Mouse (Mus musculus) myocyte (in vitro differentiated cells): ENCODE results near the gene Wdr18. TPM values are rescaled to one million over a fixed set of nuclear protein-coding genes. Genes with fewer than 3 reads are reported as not detected.

Experiments
- H3K27me3 ChIP-seq: one replicate; pipeline ENCODE4 v1.6.1; 2011; ENCODE audit not compliant: control insufficient read depth, insufficient read depth, insufficient read length
- H3K36me3 ChIP-seq: one replicate; pipeline ENCODE4 v1.6.1; 2011; ENCODE audit not compliant: control insufficient read depth, insufficient read depth
- H3K4me2 ChIP-seq: one replicate; pipeline ENCODE4 v1.6.1; 2011; ENCODE audit warnings: low read depth, control low read depth
- H3K4me3 ChIP-seq: one replicate; pipeline ENCODE4 v1.5.1; 2011; ENCODE audit warnings: mild to moderate bottlenecking, control low read depth, moderate library complexity
- H3K79me2 ChIP-seq: one replicate; pipeline ENCODE4 v1.6.1; 2011; ENCODE audit not compliant: control insufficient read depth, insufficient read depth
- H3ac ChIP-seq: one replicate; pipeline ENCODE4 v1.6.1; 2011; ENCODE audit not compliant: control insufficient read depth, insufficient read length
- CEBPB ChIP-seq: IDR thresholded peaks from 2 replicates; pipeline ENCODE4 v1.6.1; 2011; ENCODE audit warnings: mild to moderate bottlenecking, moderate library complexity; ENCODE audit not compliant: poor library complexity, insufficient read depth, severe bottlenecking
- E2F4 ChIP-seq: IDR thresholded peaks from one replicate; pipeline ENCODE4 v1.6.1; 2011; ENCODE audit warnings: mild to moderate bottlenecking, control low read depth, moderate library complexity; ENCODE audit not compliant: insufficient read depth
- MAX ChIP-seq: IDR thresholded peaks from one replicate; pipeline ENCODE4 v1.6.1; 2011; ENCODE audit warnings: low read depth, mild to moderate bottlenecking, control low read depth
- MYOD1 ChIP-seq, 3 experiments: IDR thresholded peaks; one replicate each; pipeline ENCODE4 v1.6.1; 2011; ENCODE audit warnings: control low read depth in 2 of 3, low read depth in 2 of 3, mild to moderate bottlenecking in 2 of 3, moderate library complexity in 1 of 3; ENCODE audit not compliant: insufficient read length in 2 of 3, control insufficient read depth in 1 of 3
- MYOG ChIP-seq, 3 experiments: IDR thresholded peaks; one replicate each; pipeline ENCODE4 v1.6.1; 2011; ENCODE audit warnings: control low read depth in 2 of 3, low read depth in 2 of 3, mild to moderate bottlenecking in 2 of 3; ENCODE audit not compliant: insufficient read length in 2 of 3, control insufficient read depth in 1 of 3, insufficient read depth in 1 of 3
- POLR2A ChIP-seq: IDR thresholded peaks from one replicate; pipeline ENCODE4 v1.6.1; 2011; ENCODE audit warnings: low read depth, mild to moderate bottlenecking, control low read depth, moderate library complexity; ENCODE audit not compliant: insufficient read length
- POLR2AphosphoS2 ChIP-seq: IDR thresholded peaks from one replicate; pipeline ENCODE4 v1.6.1; 2011; ENCODE audit warnings: low read depth, control low read depth; ENCODE audit not compliant: insufficient read length
- REST ChIP-seq: IDR thresholded peaks from one replicate; pipeline ENCODE4 v1.6.1; 2011; ENCODE audit warnings: mild to moderate bottlenecking, control low read depth, moderate library complexity; ENCODE audit not compliant: insufficient read depth, insufficient read length
- SRF ChIP-seq: IDR thresholded peaks from one replicate; pipeline ENCODE4 v1.6.1; 2011; ENCODE audit warnings: low read depth; ENCODE audit not compliant: control insufficient read depth, insufficient read length
- TCF12 ChIP-seq: IDR thresholded peaks from one replicate; pipeline ENCODE4 v1.6.1; 2011; ENCODE audit warnings: mild to moderate bottlenecking, control low read depth; ENCODE audit not compliant: poor library complexity, insufficient read depth, severe bottlenecking
- TCF3 ChIP-seq: IDR thresholded peaks from one replicate; pipeline ENCODE4 v1.6.1; 2011; ENCODE audit warnings: low read depth, control low read depth; ENCODE audit not compliant: insufficient read length
- USF1 ChIP-seq: IDR thresholded peaks from one replicate; pipeline ENCODE4 v1.6.1; 2011; ENCODE audit warnings: low read depth, mild to moderate bottlenecking, control low read depth, moderate library complexity
- polyA plus RNA-seq: library from polyadenylated mRNA; unstranded; fragments of >200 nt; fragmentation: generic; extraction: Trizol; gene quantifications from one replicate; pipeline ENCODE4 v1.2.1, GENCODE M21; 2012; ENCODE audit warnings: missing spikeins

Gene Wdr18
- polyA plus RNA-seq = 35.1 TPM

DNA sequence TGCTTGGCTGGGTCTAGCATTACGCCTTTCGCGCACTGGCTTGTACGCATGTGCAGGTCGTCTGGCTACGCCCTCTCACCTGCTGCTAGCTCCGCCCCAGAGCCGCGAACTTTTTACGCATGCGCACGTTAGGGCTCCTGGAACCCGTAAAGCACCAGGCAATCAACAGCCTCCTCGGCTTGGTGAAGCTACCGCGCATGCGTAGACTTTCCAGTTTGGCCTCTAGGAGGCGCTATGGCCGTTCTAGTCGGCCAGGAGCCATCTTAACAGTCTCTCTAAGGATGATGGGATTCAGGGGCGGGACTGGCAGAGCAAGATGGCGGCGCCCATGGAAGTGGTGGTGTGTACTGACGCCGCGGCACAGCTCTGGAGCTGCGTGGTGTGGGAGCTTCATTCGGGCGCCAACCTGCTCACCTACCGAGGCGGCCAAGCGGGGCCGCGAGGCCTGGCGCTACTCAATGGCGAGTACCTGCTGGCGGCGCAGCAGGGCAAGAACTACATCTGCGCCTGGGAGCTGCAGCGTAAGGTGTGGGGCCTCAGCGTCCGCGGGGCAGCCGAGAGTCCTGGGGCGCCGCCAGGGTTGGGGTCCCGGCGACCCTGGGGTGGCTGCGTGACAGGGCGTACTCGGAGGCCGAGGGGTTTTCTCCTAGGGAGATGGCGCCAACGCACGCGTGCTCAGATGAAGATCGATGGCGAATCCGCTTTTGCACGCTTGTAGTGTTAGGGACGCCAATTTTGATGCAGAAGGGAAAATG is at the start of gene Wdr18:
Gene Wdr18, plus strand, starts transcription at position 306 of the 755 bp plus-strand sequence.
- peak within 1 kb of the TSS; percentile 60 for H3ac ChIP-seq
- peaks cover 13% of the 10 kb centered on the region for H3K79me2 ChIP-seq
- H3K36me3 ChIP-seq = no peaks in the 10 kb centered on the region
- H3K27me3 ChIP-seq = peaks cover 4% of the 10 kb centered on the region
- peak within 1 kb of the TSS; percentile 95 for H3K4me2 ChIP-seq
- TF ChIP-seq POLR2AphosphoS2 (peak; percentile 69), TCF12 (no peak), POLR2A (peak; percentile 83), SRF (no peak), E2F4 (no peak), CEBPB (no peak), TCF3 (no peak), MYOD1 (IDR thresholded peaks at IDR 0.05; ENCODE audit: control insufficient read depth in 1 of 3, insufficient read length in 2 of 3, low read depth in 2 of 3) (peak in 2 of 3 experiments; percentile 48 to 65), MYOG (IDR thresholded peaks at IDR 0.05; ENCODE audit: control insufficient read depth in 1 of 3, insufficient read depth in 1 of 3, insufficient read length in 2 of 3, low read depth in 2 of 3) (peak in 2 of 3 experiments; percentile 40 to 68), USF1 (no peak), REST (no peak)
- H3K4me3 ChIP-seq = peak within 1 kb of the TSS; percentile 55

DNA sequence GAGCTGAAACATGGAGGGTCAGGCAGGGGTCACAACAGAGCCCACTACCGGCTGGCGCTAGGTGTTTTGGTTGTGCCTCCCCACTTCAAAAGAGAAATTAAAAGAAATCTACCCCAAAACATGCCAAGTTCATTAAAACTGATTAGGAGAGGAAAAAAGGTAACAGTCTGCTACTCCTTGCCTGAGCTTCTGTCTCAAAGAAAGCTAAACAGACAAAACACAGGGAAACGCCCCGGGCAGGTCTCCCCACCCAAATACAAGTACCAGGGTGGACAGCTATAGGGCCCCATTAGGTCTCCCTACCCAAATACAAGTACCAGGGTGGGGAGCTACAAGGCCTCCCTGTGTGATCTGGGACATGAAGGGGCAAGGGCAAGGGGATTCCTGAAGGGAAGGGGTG is 49.4 kb upstream of the Wdr18 start, which contains the start of gene Gm26602:
Gene Gm26602, plus strand, starts transcription at position 301 of the 400 bp plus-strand sequence.
- Histone ChIP-seq H3ac (no peak within 1 kb of the TSS), H3K79me2 (peaks cover 5% of the 10 kb centered on the region), H3K27me3 (no peaks in the 10 kb centered on the region), H3K36me3 (no peaks in the 10 kb centered on the region), H3K4me3 (no peak within 1 kb of the TSS), H3K4me2 (no peak within 1 kb of the TSS)
- no peak for TF ChIP-seq SRF
- no peak for TF ChIP-seq POLR2A
- TF ChIP-seq MYOG (IDR thresholded peaks at IDR 0.05; ENCODE audit: control insufficient read depth in 1 of 3, insufficient read depth in 1 of 3, insufficient read length in 2 of 3, low read depth in 2 of 3) = no peak
- TF ChIP-seq REST = no peak
- no peak for TF ChIP-seq CEBPB
- no peak for TF ChIP-seq USF1
- no peak for TF ChIP-seq MYOD1 (IDR thresholded peaks at IDR 0.05; ENCODE audit: control insufficient read depth in 1 of 3, insufficient read length in 2 of 3, low read depth in 2 of 3)
- no peak for TF ChIP-seq TCF12
- no peak for TF ChIP-seq TCF3
- no peak for TF ChIP-seq MAX
- no peak for TF ChIP-seq E2F4
- TF ChIP-seq POLR2AphosphoS2 = no peak

DNA sequence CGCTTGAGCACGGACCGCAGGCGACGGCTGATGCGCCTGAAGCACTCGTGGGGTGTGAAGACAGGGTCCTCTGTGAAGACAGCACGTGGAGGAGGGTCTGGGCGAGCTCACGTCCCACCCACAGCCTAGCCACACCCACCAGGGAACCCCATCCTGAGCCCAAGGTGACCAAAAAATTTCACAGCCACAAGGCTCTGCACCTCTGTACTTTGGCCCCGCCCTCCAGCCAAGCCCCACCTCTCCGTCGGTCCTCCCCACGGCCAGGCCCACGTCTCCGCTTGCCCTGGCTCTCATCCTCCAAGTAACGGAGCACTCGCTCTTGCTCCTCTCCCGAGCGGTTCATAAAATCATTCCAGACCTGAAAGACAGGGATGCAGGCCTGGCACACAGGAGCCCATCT is 47.5 kb upstream of the Wdr18 start:
- Histone ChIP-seq H3K27me3 (no peaks in the 10 kb centered on the region), H3ac (no peak overlapping the region), H3K36me3 (no peaks in the 10 kb centered on the region), H3K79me2 (peaks cover 16% of the 10 kb centered on the region), H3K4me2 (no peak overlapping the region), H3K4me3 (no peak overlapping the region)
- no peak for TF ChIP-seq MAX
- TF ChIP-seq MYOD1 (IDR thresholded peaks at IDR 0.05; ENCODE audit: control insufficient read depth in 1 of 3, insufficient read length in 2 of 3, low read depth in 2 of 3) = no peak
- no peak for TF ChIP-seq POLR2AphosphoS2
- TF ChIP-seq SRF = no peak
- TF ChIP-seq POLR2A = no peak
- TF ChIP-seq TCF3 = no peak
- TF ChIP-seq TCF12 = no peak

DNA sequence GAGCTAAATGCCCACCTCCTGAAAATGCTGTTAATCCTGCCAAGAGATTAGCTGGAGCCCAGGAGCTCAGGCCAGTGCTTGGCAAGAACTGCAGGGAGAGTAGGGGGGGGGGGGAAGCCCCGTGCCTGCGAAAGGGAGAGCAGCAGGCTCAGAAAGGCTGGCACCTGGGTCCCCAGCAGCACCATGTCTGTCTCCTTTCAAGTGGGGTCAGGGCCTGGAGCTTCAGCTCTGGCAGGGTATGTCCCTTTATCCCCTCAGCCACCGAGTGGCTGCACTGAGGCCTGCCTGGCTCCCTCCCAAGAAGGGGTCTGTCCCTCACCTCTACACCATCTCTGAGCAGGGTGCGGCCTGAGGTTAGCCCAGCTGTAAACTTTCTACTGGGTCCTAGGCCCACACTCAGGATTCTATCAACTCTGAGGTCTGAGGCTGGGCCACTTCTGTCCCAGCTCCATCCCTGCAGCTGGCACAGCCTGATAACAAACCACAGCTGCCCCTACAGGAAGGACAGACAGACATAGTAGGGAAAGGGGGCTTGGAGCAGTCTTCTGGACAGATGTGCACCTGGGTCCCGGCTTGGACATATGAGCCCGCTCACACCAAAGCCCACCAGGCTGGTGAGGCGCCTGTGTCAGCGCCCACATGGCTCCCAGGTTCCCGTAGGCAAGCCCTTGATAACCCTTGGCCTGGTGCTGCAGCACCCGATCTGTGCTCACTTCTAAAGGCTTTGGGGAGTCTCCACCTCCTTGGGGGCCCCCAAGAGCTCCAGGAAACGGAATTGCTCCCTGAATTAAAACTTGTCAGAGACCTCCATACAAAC is 45.6 kb upstream of the Wdr18 start:
- no peak overlapping the region for H3ac ChIP-seq
- H3K4me3 ChIP-seq = no peak overlapping the region
- peaks cover 14% of the 10 kb centered on the region for H3K27me3 ChIP-seq
- H3K4me2 ChIP-seq = no peak overlapping the region
- no peak for TF ChIP-seq USF1
- H3K36me3 ChIP-seq = no peaks in the 10 kb centered on the region
- H3K79me2 ChIP-seq = peaks cover 16% of the 10 kb centered on the region
